Comparison of ENCODE assay signal across 44 mouse cellular contexts in genomic region chr7:27381009-27381408, GRCm38 (mm10). TPM values are rescaled to one million over a fixed set of nuclear protein-coding genes. Genes with fewer than 3 reads are reported as not detected.
"Had no signal": no experiment of that assay in that cellular context is flagged by ENCODE, and none has a peak within 500 bp of the region (broad histone marks: within the 10 kb centered on the region; RNA-seq: fewer than 3 reads in every experiment).

No protein-coding gene starts in this region.

- H3K9ac ChIP-seq: heart, embryonic 13.5 days; heart, embryonic 15.5 days; hindbrain, embryonic 12.5 days; hindbrain, embryonic 13.5 days; hindbrain, embryonic 14.5 days; hindbrain, embryonic 15.5 days; intestine, embryonic 15.5 days; kidney, embryonic 15.5 days had no signal

- H3K4me2 ChIP-seq: heart, embryonic 13.5 days; heart, embryonic 15.5 days; hindbrain, embryonic 12.5 days; hindbrain, embryonic 13.5 days; hindbrain, embryonic 14.5 days; hindbrain, embryonic 15.5 days; intestine, embryonic 15.5 days; kidney, embryonic 15.5 days had no signal

- DNase-seq: heart, postnatal 10 days; heart, postnatal 14 days; heart, postnatal 36 days; heart, postnatal 4 days; kidney, adult 11 months; kidney, adult 18-20 months; kidney, adult 2 months; kidney, adult 8-10 months; kidney, adult 9 months; kidney, postnatal 10 days; kidney, postnatal 14 days; kidney, postnatal 25 days; kidney, postnatal 36 days; kidney, postnatal 4 days; layer of hippocampus, adult 9-11 months; layer of hippocampus, postnatal 36 days had no signal

- H3K4me3 ChIP-seq: heart, embryonic 13.5 days; heart, embryonic 15.5 days; hindbrain, embryonic 10.5 days; hindbrain, embryonic 12.5 days; hindbrain, embryonic 13.5 days; hindbrain, embryonic 15.5 days; intestine, embryonic 15.5 days; kidney, embryonic 15.5 days; layer of hippocampus, adult 2 months; left cerebral cortex, adult 2 months had no signal

- H3K4me1 ChIP-seq: heart, embryonic 13.5 days; heart, embryonic 15.5 days; hindbrain, embryonic 12.5 days; hindbrain, embryonic 13.5 days; hindbrain, embryonic 15.5 days had no signal

- ATAC-seq: hindbrain, embryonic 16.5 days; hindbrain, postnatal 0 days; inflammation-experienced regulatory T-cells, adult 6 months; intestine, embryonic 15.5 days; intestine, embryonic 16.5 days; intestine, postnatal 0 days had no signal

- H3K36me3 ChIP-seq: heart, embryonic 13.5 days; heart, embryonic 15.5 days; hindbrain, embryonic 10.5 days; hindbrain, embryonic 12.5 days; hindbrain, embryonic 13.5 days; hindbrain, embryonic 15.5 days; intestine, embryonic 15.5 days; kidney, embryonic 15.5 days had no signal

- H3K9me3 ChIP-seq: heart, embryonic 13.5 days; heart, embryonic 15.5 days; hindbrain, embryonic 10.5 days; hindbrain, embryonic 12.5 days; hindbrain, embryonic 13.5 days; hindbrain, embryonic 15.5 days; intestine, embryonic 15.5 days; kidney, embryonic 15.5 days had no signal

- H3K27ac ChIP-seq: heart, embryonic 13.5 days; heart, embryonic 15.5 days; hindbrain, embryonic 10.5 days; hindbrain, embryonic 12.5 days; hindbrain, embryonic 13.5 days; hindbrain, embryonic 14.5 days; hindbrain, embryonic 15.5 days; hindbrain, postnatal 0 days; intestine, embryonic 15.5 days; kidney, embryonic 15.5 days; kidney, postnatal 0 days; layer of hippocampus, adult 2 months; left cerebral cortex, adult 2 months had no signal

RNA-seq across cellular contexts. Expression of gene Gm20479, which starts 23.8 kb away (rescaled TPM):
- total RNA-seq: heart, postnatal 25 days; heart, postnatal 36 days; hematopoietic stem cell, adult 5-6 weeks; hindbrain, postnatal 0 days; layer of hippocampus, adult 18-20 months; layer of hippocampus, adult 2 months; layer of hippocampus, adult 8-10 months; layer of hippocampus, postnatal 10 days; layer of hippocampus, postnatal 14 days; layer of hippocampus, postnatal 36 days; left cerebral cortex, adult 18-20 months; left cerebral cortex, adult 2 months; left cerebral cortex, adult 8-10 months; left cerebral cortex, postnatal 10 days had no signal
- polyA plus RNA-seq: heart, embryonic 14.5 days; heart, embryonic 15.5 days; heart, embryonic 16.5 days; hindbrain, embryonic 10.5 days; hindbrain, embryonic 13.5 days; hindbrain, embryonic 14.5 days; hindbrain, embryonic 15.5 days; hindbrain, embryonic 16.5 days; hindbrain, postnatal 0 days; intestine, embryonic 16.5 days; kidney, adult 2 months had no signal

RNA-seq across cellular contexts. Expression of gene Ltbp4, which starts 43.5 kb away (rescaled TPM):
- total RNA-seq: hematopoietic stem cell, adult 5-6 weeks had no signal
